Mouse (Mus musculus) thymus, adult 2 months (tissue): Measurements from ENCODE around the gene Tomm6. TPM values are rescaled to one million over a fixed set of nuclear protein-coding genes. Genes with fewer than 3 reads are reported as not detected.

ENCODE experiments used
- DNase-seq: peaks from one replicate; pipeline ENCODE4 v3.0.0; 2021
- H3K27ac ChIP-seq: fragments of 200-500 bp; 2 replicates; pipeline ENCODE4 v1.5.1; 2012; ENCODE audit warnings: low read length, control low read depth; ENCODE audit not compliant: control insufficient read depth, insufficient read depth
- H3K27me3 ChIP-seq: fragments of 200-500 bp; 2 replicates; pipeline ENCODE4 v1.6.1; 2012; ENCODE audit warnings: mild to moderate bottlenecking, low read length, moderate library complexity, mixed read lengths; ENCODE audit not compliant: control insufficient read depth, insufficient read depth
- H3K36me3 ChIP-seq: fragments of 200-500 bp; 2 replicates; pipeline ENCODE4 v1.6.1; 2012; ENCODE audit warnings: mild to moderate bottlenecking, low read length, moderate library complexity; ENCODE audit not compliant: control insufficient read depth, insufficient read depth
- H3K4me1 ChIP-seq: fragments of 200-500 bp; replicated peaks from 2 replicates; pipeline ENCODE4 v1.6.1; 2012; ENCODE audit warnings: low read length; ENCODE audit not compliant: control insufficient read depth, insufficient read depth
- H3K4me3 ChIP-seq: fragments of 200-500 bp; 2 replicates; pipeline ENCODE4 v1.5.1; 2012; ENCODE audit warnings: mild to moderate bottlenecking, low read length, control low read depth, moderate library complexity; ENCODE audit not compliant: control insufficient read depth, insufficient read depth
- CTCF ChIP-seq: fragments of 200-500 bp; IDR thresholded peaks from 2 replicates; pipeline ENCODE4 v1.5.1; 2012; ENCODE audit warnings: mild to moderate bottlenecking, control low read depth, low read length, moderate library complexity, borderline replicate concordance; ENCODE audit not compliant: control insufficient read depth, poor library complexity, insufficient read depth; ENCODE audit errors: extremely low read depth
- POLR2A ChIP-seq: fragments of 200-500 bp; IDR thresholded peaks from 2 replicates; pipeline ENCODE4 v1.6.1; 2012; ENCODE audit warnings: mild to moderate bottlenecking, low read length, control low read depth, moderate library complexity; ENCODE audit not compliant: control insufficient read depth, poor library complexity, insufficient read depth; ENCODE audit errors: extremely low read depth
- WGBS: fragments of 180-500 bp; shearing (Covaris S2); methylation state at CpG from one replicate; pipeline ENCODE4 v1.1.7; 2018; 5-methylcytosine and 5-hydroxymethylcytosine counted together
- polyA plus RNA-seq: library from polyadenylated mRNA; depleted of rRNA; stranded (reverse); fragments of >200 nt; gene quantifications from 2 replicates; pipeline ENCODE4 v1.2.3, GENCODE M21; 2012

Gene Tomm6
- polyA plus RNA-seq, 1 experiment: 90.5 TPM

GRCm38 (mm10) chr17:47672311-47673111, 15.7 kb downstream of the Tomm6 start:
- Histone ChIP-seq H3K27me3 (no peaks in the 10 kb centered on the region), H3K4me3 (no peak overlapping the region), H3K4me1 (no peaks in the 10 kb centered on the region), H3K27ac (no peak overlapping the region), H3K36me3 (no peaks in the 10 kb centered on the region)
- DNase-seq: no peak
- 30% methylated on average over 68 of the region's 68 CpGs for WGBS
- TF ChIP-seq POLR2A: no peak
- TF ChIP-seq CTCF: no peak

GRCm38 (mm10) chr17:47671988-47672310, 16.2 kb downstream of the Tomm6 start:
- H3K36me3 ChIP-seq: no peaks in the 10 kb centered on the region
- no peaks in the 10 kb centered on the region for H3K4me1 ChIP-seq
- TF ChIP-seq POLR2A (no peak), CTCF (no peak)
- H3K27ac ChIP-seq: no peak overlapping the region
- no peak for DNase-seq
- H3K4me3 ChIP-seq: no peak overlapping the region
- no peaks in the 10 kb centered on the region for H3K27me3 ChIP-seq
- WGBS: 76% methylated on average over 14 of the region's 14 CpGs

- no peaks in the 10 kb centered on the region for H3K36me3 ChIP-seq
- no peaks in the 10 kb centered on the region for H3K27me3 ChIP-seq
- 94% methylated on average over 4 of the region's 4 CpGs for WGBS
- no peaks in the 10 kb centered on the region for H3K4me1 ChIP-seq
- H3K4me3 ChIP-seq: no peak overlapping the region
- H3K27ac ChIP-seq: no peak overlapping the region
- no peak for DNase-seq
- no peak for TF ChIP-seq POLR2A
- TF ChIP-seq CTCF: no peak
Measured at GRCm38 (mm10) chr17:47669166-47669565, 19.0 kb downstream of the Tomm6 start.

- DNase-seq: no peak
- Histone ChIP-seq H3K4me3 (no peak overlapping the region), H3K4me1 (no peaks in the 10 kb centered on the region), H3K27me3 (no peaks in the 10 kb centered on the region), H3K27ac (no peak overlapping the region), H3K36me3 (no peaks in the 10 kb centered on the region)
- TF ChIP-seq CTCF (no peak), POLR2A (no peak)
- 93% methylated on average over 7 of the region's 7 CpGs for WGBS
Measured at GRCm38 (mm10) chr17:47664474-47664873, 23.7 kb downstream of the Tomm6 start.

GRCm38 (mm10) chr17:47663009-47663713, 25.0 kb downstream of the Tomm6 start:
- no peaks in the 10 kb centered on the region for H3K36me3 ChIP-seq
- no peak overlapping the region for H3K4me3 ChIP-seq
- H3K27me3 ChIP-seq: no peaks in the 10 kb centered on the region
- H3K27ac ChIP-seq: no peak overlapping the region
- H3K4me1 ChIP-seq: no peaks in the 10 kb centered on the region
- DNase-seq: no peak
- TF ChIP-seq CTCF (no peak), POLR2A (no peak)
- WGBS: 93% methylated on average over 9 of the region's 9 CpGs

GRCm38 (mm10) chr17:47658741-47659243, 29.4 kb downstream of the Tomm6 start:
- Histone ChIP-seq H3K27ac (no peak overlapping the region), H3K4me3 (no peak overlapping the region), H3K4me1 (no peaks in the 10 kb centered on the region), H3K27me3 (no peaks in the 10 kb centered on the region), H3K36me3 (no peaks in the 10 kb centered on the region)
- TF ChIP-seq POLR2A: no peak
- no peak for TF ChIP-seq CTCF
- WGBS: 56% methylated on average over 3 of the region's 3 CpGs
- DNase-seq: no peak

GRCm38 (mm10) chr17:47657901-47658300, 30.3 kb downstream of the Tomm6 start:
- H3K27ac ChIP-seq: no peak overlapping the region
- no peak for DNase-seq
- 98% methylated on average over 4 of the region's 4 CpGs for WGBS
- H3K4me1 ChIP-seq: no peaks in the 10 kb centered on the region
- TF ChIP-seq POLR2A: no peak
- no peak for TF ChIP-seq CTCF
- no peaks in the 10 kb centered on the region for H3K36me3 ChIP-seq
- H3K27me3 ChIP-seq: no peaks in the 10 kb centered on the region
- H3K4me3 ChIP-seq: no peak overlapping the region
